ENCODE assay signal across 8 mouse cellular contexts in genomic region chr7:44895206-44895592, GRCm38 (mm10). TPM values are rescaled to one million over a fixed set of nuclear protein-coding genes. Genes with fewer than 3 reads are reported as not detected.
DNase-seq lines count a peak whose midpoint lies in the region; ATAC-seq lines count a peak whose summit lies in the region.

No protein-coding gene starts in this region.

- 0 out of 2 replicates have a peak, but pooled peaks cover 3% of the 10 kb centered on the region for H3K36me3 ChIP-seq in lung, embryonic 16.5 days (ENCODE audit: control insufficient read depth, insufficient read depth, low read length)
- peaks cover 26% of the 10 kb centered on the region for H3K36me3 ChIP-seq in forebrain, embryonic 13.5 days (ENCODE audit: poor library complexity, severe bottlenecking)
- peaks cover 1% of the 10 kb centered on the region; the same call in 1 of the 2 replicates for H3K36me3 ChIP-seq in limb, embryonic 11.5 days (ENCODE audit: control insufficient read depth, insufficient read depth, low read length)
- peaks cover 11% of the 10 kb centered on the region for H3K36me3 ChIP-seq in neural tube, embryonic 15.5 days

- no peaks in the 10 kb centered on the region for H3K9me3 ChIP-seq in lung, embryonic 16.5 days (ENCODE audit: control insufficient read depth, low read length)
- no peaks in the 10 kb centered on the region for H3K9me3 ChIP-seq in forebrain, embryonic 13.5 days (replicated peaks)
- no peaks in the 10 kb centered on the region for H3K9me3 ChIP-seq in limb, embryonic 11.5 days (ENCODE audit: control insufficient read depth, low read length)
- no peaks in the 10 kb centered on the region for H3K9me3 ChIP-seq in neural tube, embryonic 15.5 days (replicated peaks)

- no peaks in the 10 kb centered on the region for H3K27me3 ChIP-seq in lung, embryonic 16.5 days (ENCODE audit: control insufficient read depth, insufficient read depth, low read depth, low read length)
- H3K27me3 ChIP-seq in forebrain, embryonic 13.5 days = no peaks in the 10 kb centered on the region
- H3K27me3 ChIP-seq in limb, embryonic 11.5 days (ENCODE audit: control insufficient read depth, insufficient read depth, low read length) = no peaks in the 10 kb centered on the region
- no peaks in the 10 kb centered on the region for H3K27me3 ChIP-seq in neural tube, embryonic 15.5 days (replicated peaks)

- 67% methylated on average over 7 of the region's 7 CpGs for WGBS in lung, embryonic 16.5 days
- 14% methylated on average over 7 of the region's 7 CpGs for WGBS in forebrain, embryonic 13.5 days
- 76% methylated on average over 7 of the region's 7 CpGs for WGBS in limb, embryonic 11.5 days
- 15% methylated on average over 7 of the region's 7 CpGs for WGBS in neural tube, embryonic 15.5 days

- H3K27ac ChIP-seq in lung, embryonic 16.5 days (ENCODE audit: low read length) = no peak overlapping the region; the same call in 1 of the 2 replicates
- H3K27ac ChIP-seq in forebrain, embryonic 13.5 days = peak overlapping the region; percentile 95
- H3K27ac ChIP-seq in limb, embryonic 11.5 days (replicated peaks; ENCODE audit: low read depth, low read length) = no peak overlapping the region
- peak overlapping the region; percentile 90 for H3K27ac ChIP-seq in neural tube, embryonic 15.5 days (replicated peaks)

- H3K4me1 ChIP-seq in lung, embryonic 16.5 days (replicated peaks; ENCODE audit: control insufficient read depth, insufficient read depth, low read length) = peaks cover 33% of the 10 kb centered on the region
- H3K4me1 ChIP-seq in forebrain, embryonic 13.5 days = peaks cover 65% of the 10 kb centered on the region
- H3K4me1 ChIP-seq in limb, embryonic 11.5 days (ENCODE audit: control insufficient read depth, insufficient read depth, low read length) = peaks cover 15% of the 10 kb centered on the region
- peaks cover 54% of the 10 kb centered on the region for H3K4me1 ChIP-seq in neural tube, embryonic 15.5 days

- peak overlapping the region; percentile 78 for H3K4me2 ChIP-seq in lung, embryonic 16.5 days (ENCODE audit: low read depth, low read length)
- peak overlapping the region; percentile 78 for H3K4me2 ChIP-seq in forebrain, embryonic 13.5 days
- peak overlapping the region; percentile 73 for H3K4me2 ChIP-seq in limb, embryonic 11.5 days (ENCODE audit: low read depth, severe bottlenecking)
- peak overlapping the region; percentile 74 for H3K4me2 ChIP-seq in neural tube, embryonic 15.5 days

- H3K9ac ChIP-seq in lung, embryonic 16.5 days (ENCODE audit: low read length) = no peak overlapping the region
- peak overlapping the region; percentile 52 for H3K9ac ChIP-seq in forebrain, embryonic 13.5 days
- no peak overlapping the region for H3K9ac ChIP-seq in limb, embryonic 11.5 days (ENCODE audit: low read length)
- H3K9ac ChIP-seq in neural tube, embryonic 15.5 days (replicated peaks) = 0 out of 2 replicates have a peak overlapping the region, but pooled peaks have one; percentile 21

- no peak for ATAC-seq in lung, embryonic 16.5 days (ENCODE audit: low read depth)
- no peak for ATAC-seq in forebrain, embryonic 13.5 days
- no peak for ATAC-seq in limb, embryonic 11.5 days (ENCODE audit: insufficient number of reproducible peaks, low FRiP score, low TSS enrichment, low read depth)
- ATAC-seq in neural tube, embryonic 15.5 days (ENCODE audit: low FRiP score) = no peak

- H3K4me3 ChIP-seq in lung, embryonic 16.5 days (ENCODE audit: low read length) = peak overlapping the region; percentile 70
- H3K4me3 ChIP-seq in forebrain, embryonic 13.5 days = peak overlapping the region; percentile 62
- H3K4me3 ChIP-seq in limb, embryonic 11.5 days (ENCODE audit: low read depth, low read length) = peak overlapping the region; percentile 62; the same call in 1 of the 2 replicates
- peak overlapping the region; percentile 64 for H3K4me3 ChIP-seq in neural tube, embryonic 15.5 days (replicated peaks)

- no peak for DNase-seq in lung, postnatal 14 days
- no peak for DNase-seq in limb, embryonic 11.5 days (ENCODE audit: low spot score)
- DNase-seq in right cerebral cortex, postnatal 10 days (ENCODE audit: low spot score in 2 of 2) = no peak
- DNase-seq in spleen, postnatal 10 days (ENCODE audit: low spot score in 2 of 2) = no peak
- no peak for DNase-seq in left cerebral cortex, adult 9 months (ENCODE audit: low spot score in 2 of 2)

RNA-seq across cellular contexts. Expression of gene Fuz, which starts 0.7 kb away (rescaled TPM):
- 22.4 and 24.3 TPM in 2 replicates for polyA plus RNA-seq in lung, embryonic 16.5 days (2015; fragmentation: Nextera tagmentation; extraction: Ambion mirVana)
- 24.7 and 27.7 TPM in 2 replicates for polyA plus RNA-seq in forebrain, embryonic 13.5 days (2015; fragmentation: Nextera tagmentation; extraction: Ambion mirVana)
- polyA plus RNA-seq in limb, embryonic 11.5 days (2014; fragmentation: Nextera tagmentation; extraction: Ambion mirVana) = 14.8 and 16.0 TPM in 2 replicates
- polyA plus RNA-seq in neural tube, embryonic 15.5 days (2015; fragmentation: Nextera tagmentation; extraction: Ambion mirVana) = 15.1 and 15.8 TPM in 2 replicates

RNA-seq across cellular contexts. Expression of gene Med25, which starts 2.7 kb away (rescaled TPM):
- 97.3 and 102 TPM in 2 replicates for polyA plus RNA-seq in lung, embryonic 16.5 days (2015; fragmentation: Nextera tagmentation; extraction: Ambion mirVana)
- 145 and 165 TPM in 2 replicates for polyA plus RNA-seq in forebrain, embryonic 13.5 days (2015; fragmentation: Nextera tagmentation; extraction: Ambion mirVana)
- polyA plus RNA-seq in limb, embryonic 11.5 days (2014; fragmentation: Nextera tagmentation; extraction: Ambion mirVana) = 79.2 and 80.5 TPM in 2 replicates
- 136 and 141 TPM in 2 replicates for polyA plus RNA-seq in neural tube, embryonic 15.5 days (2015; fragmentation: Nextera tagmentation; extraction: Ambion mirVana)

RNA-seq across cellular contexts. Expression of gene Ptov1, which starts 25.6 kb away (rescaled TPM):
- 302 and 307 TPM in 2 replicates for polyA plus RNA-seq in lung, embryonic 16.5 days (2015; fragmentation: Nextera tagmentation; extraction: Ambion mirVana)
- polyA plus RNA-seq in forebrain, embryonic 13.5 days (2015; fragmentation: Nextera tagmentation; extraction: Ambion mirVana) = 558 and 574 TPM in 2 replicates
- polyA plus RNA-seq in limb, embryonic 11.5 days (2014; fragmentation: Nextera tagmentation; extraction: Ambion mirVana) = 410 and 427 TPM in 2 replicates
- polyA plus RNA-seq in neural tube, embryonic 15.5 days (2015; fragmentation: Nextera tagmentation; extraction: Ambion mirVana) = 433 and 459 TPM in 2 replicates

RNA-seq across cellular contexts. Expression of gene Ap2a1, which starts 34.1 kb away (rescaled TPM):
- polyA plus RNA-seq in lung, embryonic 16.5 days (2015; fragmentation: Nextera tagmentation; extraction: Ambion mirVana) = 58.2 and 63.7 TPM in 2 replicates
- polyA plus RNA-seq in forebrain, embryonic 13.5 days (2015; fragmentation: Nextera tagmentation; extraction: Ambion mirVana) = 81.7 and 87.2 TPM in 2 replicates
- polyA plus RNA-seq in limb, embryonic 11.5 days (2014; fragmentation: Nextera tagmentation; extraction: Ambion mirVana) = 77.0 and 78.8 TPM in 2 replicates
- polyA plus RNA-seq in neural tube, embryonic 15.5 days (2015; fragmentation: Nextera tagmentation; extraction: Ambion mirVana) = 122 and 126 TPM in 2 replicates

RNA-seq across cellular contexts. Expression of gene Pnkp, which starts 38.3 kb away (rescaled TPM):
- polyA plus RNA-seq in lung, embryonic 16.5 days (2015; fragmentation: Nextera tagmentation; extraction: Ambion mirVana) = 38.0 and 39.0 TPM in 2 replicates
- polyA plus RNA-seq in forebrain, embryonic 13.5 days (2015; fragmentation: Nextera tagmentation; extraction: Ambion mirVana) = 34.9 and 38.1 TPM in 2 replicates
- polyA plus RNA-seq in limb, embryonic 11.5 days (2014; fragmentation: Nextera tagmentation; extraction: Ambion mirVana) = 31.0 and 31.2 TPM in 2 replicates
- 29.2 and 29.6 TPM in 2 replicates for polyA plus RNA-seq in neural tube, embryonic 15.5 days (2015; fragmentation: Nextera tagmentation; extraction: Ambion mirVana)

Comparison
In these comparisons a context has a peak if more than half of its experiments do, and no peak if none do; other contexts are left out.
1. H3K27ac ChIP-seq: peak in forebrain, embryonic 13.5 days (single experiment) and neural tube, embryonic 15.5 days (single experiment); none in lung, embryonic 16.5 days (single experiment) and limb, embryonic 11.5 days (single experiment).
2. H3K9ac ChIP-seq: peak in forebrain, embryonic 13.5 days (single experiment) and neural tube, embryonic 15.5 days (single experiment); none in lung, embryonic 16.5 days (single experiment) and limb, embryonic 11.5 days (single experiment).
3. Peak in every context shown above with its lines, with median percentiles within 50 percentile points of each other: H3K4me2 ChIP-seq and H3K4me3 ChIP-seq.